Mouse (Mus musculus): ENCODE data around the gene Kars. TPM values are rescaled to one million over a fixed set of nuclear protein-coding genes. Genes with fewer than 3 reads are reported as not detected.
A peak's percentile ranks its signal among the peaks of the same experiment; 100 is the strongest.

Gene Kars
- polyA plus RNA-seq, 2 experiments from 2014 or later = 166 to 286 TPM

GRCm38 (mm10) chr8:111978147-111978546 is 33.0 kb downstream of the Kars start:
- ATAC-seq = no peak

- peak; percentile 97 for ATAC-seq
Measured at GRCm38 (mm10) chr8:111976326-111976725, 34.8 kb downstream of the Kars start.

GRCm38 (mm10) chr8:111975706-111976105 is 35.4 kb downstream of the Kars start:
- no peak for ATAC-seq

GRCm38 (mm10) chr8:111974138-111974537 is 37.0 kb downstream of the Kars start:
- ATAC-seq = no peak

- ATAC-seq = no peak
Measured at GRCm38 (mm10) chr8:111968991-111969390, 42.1 kb downstream of the Kars start.

- ATAC-seq = no peak
Measured at GRCm38 (mm10) chr8:111968541-111968940, 42.6 kb downstream of the Kars start.

- no peak for ATAC-seq
Measured at GRCm38 (mm10) chr8:111967246-111967870, 43.8 kb downstream of the Kars start.

- ATAC-seq = no peak
Measured at GRCm38 (mm10) chr8:111964849-111965561, 46.1 kb downstream of the Kars start.

GRCm38 (mm10) chr8:111964351-111964750 is 46.8 kb downstream of the Kars start:
- ATAC-seq = no peak

- no peak for ATAC-seq
Measured at GRCm38 (mm10) chr8:111963546-111963945, 47.6 kb downstream of the Kars start.

- ATAC-seq = no peak
Measured at GRCm38 (mm10) chr8:111963091-111963490, 48.0 kb downstream of the Kars start.

GRCm38 (mm10) chr8:111962589-111962988 is 48.5 kb downstream of the Kars start:
- no peak for ATAC-seq

- ATAC-seq = no peak
Measured at GRCm38 (mm10) chr8:111961330-111961729, 49.8 kb downstream of the Kars start.

- no peak for ATAC-seq
Measured at GRCm38 (mm10) chr8:111960591-111961321, 50.4 kb downstream of the Kars start.

GRCm38 (mm10) chr8:111957231-111957630 is 53.9 kb downstream of the Kars start:
- ATAC-seq = no peak

GRCm38 (mm10) chr8:111955879-111956278 is 55.2 kb downstream of the Kars start:
- ATAC-seq = peak; percentile 20

GRCm38 (mm10) chr8:111954844-111955594 is 56.1 kb downstream of the Kars start:
- peak; percentile 61 for ATAC-seq

- ATAC-seq = no peak
Measured at GRCm38 (mm10) chr8:111951936-111952335, 59.2 kb downstream of the Kars start.

- ATAC-seq = no peak
Measured at GRCm38 (mm10) chr8:111951317-111951716, 59.8 kb downstream of the Kars start.

GRCm38 (mm10) chr8:111950846-111951245 is 60.3 kb downstream of the Kars start:
- no peak for ATAC-seq

GRCm38 (mm10) chr8:111947954-111948353 is 63.2 kb downstream of the Kars start:
- no peak for ATAC-seq

GRCm38 (mm10) chr8:111947144-111947543 is 64.0 kb downstream of the Kars start:
- no peak for ATAC-seq

GRCm38 (mm10) chr8:111943544-111943943 is 67.6 kb downstream of the Kars start:
- no peak for ATAC-seq
